Mouse (Mus musculus): Measurements from ENCODE around the gene Swap70. TPM values are rescaled to one million over a fixed set of nuclear protein-coding genes. Genes with fewer than 3 reads are reported as not detected.
A peak's percentile ranks its signal among the peaks of the same experiment; 100 is the strongest.

The Swap70 gene
- 10 to 100 TPM in 1 of 2 experiments, 1 to 10 TPM in 1; 9.4 to 10.8 TPM for total RNA-seq (2021)
- long read RNA-seq, experiment 1, full-length matches to known transcripts, result 5 of 6 reads
- long read RNA-seq, experiment 1, partial matches to known transcripts, result 0 of 6 reads
- long read RNA-seq, experiment 1, other reads (novel, unspliced or antisense), result 1 of 6 reads
- long read RNA-seq, experiment 2, full-length matches to known transcripts, result 14 of 15 reads
- long read RNA-seq, experiment 2, partial matches to known transcripts, result 1 of 15 reads
- long read RNA-seq, experiment 2, other reads (novel, unspliced or antisense), result 0 of 15 reads

DNA sequence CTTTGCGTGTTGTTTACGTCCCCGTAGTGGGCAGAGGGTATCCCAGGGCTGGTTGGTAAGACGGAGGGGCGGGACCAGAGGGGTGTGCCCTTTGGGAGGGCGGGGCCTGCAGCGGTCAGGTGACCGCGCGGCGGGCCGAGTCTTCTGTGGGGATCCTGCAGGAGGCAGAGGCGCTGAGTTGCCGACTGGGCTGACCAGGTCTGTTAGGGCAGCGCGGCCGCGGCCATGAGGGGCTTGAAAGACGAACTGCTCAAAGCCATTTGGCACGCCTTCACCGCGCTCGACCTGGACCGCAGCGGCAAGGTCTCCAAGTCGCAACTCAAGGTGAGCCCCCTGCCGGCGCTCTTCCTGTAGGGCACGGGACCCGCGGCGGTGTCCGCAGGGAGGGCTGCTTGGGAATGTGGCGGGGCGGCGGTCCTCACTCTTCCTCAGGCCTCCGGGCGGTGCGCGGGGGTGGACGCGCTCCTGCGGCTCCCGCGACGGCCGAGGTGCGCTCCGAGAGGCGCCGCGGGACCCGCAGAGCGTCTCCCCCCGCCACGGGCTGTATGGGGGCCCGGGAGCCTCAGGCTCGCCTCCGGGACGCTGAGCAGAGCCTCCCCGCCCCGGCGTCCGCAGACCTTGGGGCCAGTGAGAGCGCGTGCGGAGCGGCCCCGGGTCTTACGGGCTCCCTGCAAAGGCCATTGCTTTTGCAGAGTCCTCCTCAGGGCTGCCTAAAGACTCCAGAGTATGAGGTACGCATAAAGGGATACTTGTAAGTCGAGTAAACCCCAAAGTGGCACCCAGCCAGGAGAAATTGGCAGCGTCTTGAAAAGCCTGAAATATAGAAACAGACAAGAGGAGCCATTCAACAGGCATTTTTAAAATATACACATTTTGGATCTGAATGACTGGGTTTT is at the start of gene Swap70:
TSS of gene Swap70 (plus strand) at position 126 of the 896 bp plus-strand sequence.
- TF ChIP-seq CTCF (conservative IDR thresholded peaks at IDR 0.05), result peak; percentile 67
- Histone ChIP-seq H3K4me3 (peak within 1 kb of the TSS; percentile 89), H3K27ac (peak within 1 kb of the TSS; percentile 88)
- DNase-seq (ENCODE audit: low spot score in 2 of 2), result peak; percentile 66 to 71

DNA sequence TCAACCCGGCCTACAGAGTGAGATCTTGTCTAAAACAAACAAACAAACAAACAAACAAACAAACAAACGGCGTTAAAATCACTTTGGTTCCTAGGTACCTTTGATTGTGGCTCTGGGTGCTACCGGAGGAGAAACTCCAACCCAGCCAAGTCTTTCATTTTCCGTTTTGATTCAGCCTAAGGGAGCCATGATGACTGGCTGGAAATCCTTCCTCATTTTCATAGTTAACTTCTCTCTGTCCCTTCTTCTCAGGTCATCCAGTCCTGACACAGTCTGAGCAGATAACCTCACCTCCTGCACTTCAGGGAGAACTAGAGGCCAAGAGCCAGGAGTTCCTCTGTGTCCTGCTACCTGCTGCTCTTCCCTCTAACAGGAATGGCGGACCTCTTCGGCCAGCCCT is 42.3 kb upstream of the Swap70 start:
- H3K4me3 ChIP-seq, result no peak overlapping the region
- no peak for TF ChIP-seq CTCF (conservative IDR thresholded peaks at IDR 0.05)
- no peak overlapping the region for H3K27ac ChIP-seq
- no peak for DNase-seq (ENCODE audit: low spot score in 2 of 2)

DNA sequence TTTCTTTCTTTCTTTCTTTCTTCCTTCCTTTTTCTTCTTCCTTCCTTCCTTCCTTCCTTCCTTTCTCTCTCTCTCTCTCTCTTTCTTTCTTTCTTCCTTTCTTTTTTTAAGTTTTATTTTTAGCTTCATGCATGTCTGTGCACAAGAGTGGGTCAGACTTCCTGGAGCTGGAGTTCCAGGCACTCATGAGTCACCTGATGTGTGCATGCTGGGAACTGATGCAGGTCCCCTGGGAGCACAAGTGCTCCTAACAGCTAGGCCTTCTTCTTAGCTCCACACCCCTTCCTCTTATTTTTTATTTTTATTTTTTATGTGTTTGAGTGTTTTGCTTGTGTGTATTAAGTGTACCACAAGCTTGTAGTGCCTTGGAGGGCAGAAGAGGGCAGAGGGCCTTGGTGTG is 40.9 kb upstream of the Swap70 start:
- DNase-seq (ENCODE audit: low spot score in 2 of 2), result no peak
- H3K27ac ChIP-seq, result no peak overlapping the region
- no peak overlapping the region for H3K4me3 ChIP-seq
- TF ChIP-seq CTCF (conservative IDR thresholded peaks at IDR 0.05), result no peak

DNA sequence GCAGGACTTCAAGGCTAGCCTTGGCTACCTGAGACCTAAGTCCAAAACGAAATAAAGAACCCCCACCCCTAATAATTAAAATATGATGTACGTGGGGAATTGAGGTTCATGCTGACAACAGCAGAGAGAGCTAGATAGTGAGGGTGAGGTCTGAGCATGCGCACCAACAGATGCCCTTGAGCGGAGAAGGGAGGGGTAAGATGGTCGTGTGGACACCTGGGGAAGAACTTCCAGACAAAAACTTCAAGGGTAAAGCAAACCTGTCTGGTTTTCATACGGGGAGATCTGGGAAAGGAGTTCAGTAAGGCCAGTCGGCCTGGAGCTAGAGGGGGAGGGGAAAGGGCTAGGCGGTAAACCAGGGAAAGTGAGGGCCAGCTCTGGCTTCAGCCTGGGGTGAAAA is 40.1 kb upstream of the Swap70 start:
- no peak overlapping the region for H3K27ac ChIP-seq
- no peak for TF ChIP-seq CTCF (conservative IDR thresholded peaks at IDR 0.05)
- no peak for DNase-seq (ENCODE audit: low spot score in 2 of 2)
- no peak overlapping the region for H3K4me3 ChIP-seq

DNA sequence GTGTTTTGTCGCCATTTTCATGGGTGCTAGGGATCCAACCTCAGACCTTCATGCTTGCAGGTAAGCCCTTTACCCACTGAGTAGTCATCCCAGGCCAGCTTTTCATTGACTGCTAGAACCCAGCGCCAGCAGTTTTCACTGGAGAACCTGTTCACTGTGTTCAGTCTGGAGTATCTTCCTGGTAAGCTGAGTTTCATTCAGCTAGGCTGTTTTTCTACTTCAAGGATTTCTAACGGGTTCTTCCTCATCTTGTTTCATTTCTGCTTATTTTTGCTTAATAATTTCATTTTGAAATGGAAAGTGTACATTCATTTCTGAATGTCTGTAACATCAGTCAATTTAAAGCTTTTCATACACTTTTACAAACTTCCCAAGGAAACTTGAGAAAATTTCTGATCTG is 36.9 kb upstream of the Swap70 start:
- no peak overlapping the region for H3K4me3 ChIP-seq
- H3K27ac ChIP-seq, result no peak overlapping the region
- no peak for TF ChIP-seq CTCF (conservative IDR thresholded peaks at IDR 0.05)
- no peak for DNase-seq (ENCODE audit: low spot score in 2 of 2)

DNA sequence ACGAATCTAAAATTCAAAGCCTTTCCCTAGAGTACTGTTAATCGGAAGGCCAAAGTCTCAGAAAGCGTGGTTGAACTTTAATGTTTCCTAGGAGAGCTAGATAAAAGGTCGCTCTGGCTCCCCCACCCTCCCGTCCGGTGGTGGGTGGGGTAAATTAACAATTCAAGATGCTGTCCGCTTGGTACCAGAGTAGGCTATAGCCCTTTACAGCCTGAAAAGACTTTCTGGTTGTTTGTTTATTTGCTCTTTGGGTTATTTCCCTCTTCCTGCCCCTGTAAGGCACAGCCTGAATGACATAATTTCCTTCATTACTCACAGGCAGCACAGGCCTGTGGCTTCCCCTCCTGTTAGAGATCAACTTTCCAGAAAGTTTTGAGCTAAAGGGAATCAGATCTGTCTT is 31.6 kb upstream of the Swap70 start:
- no peak for TF ChIP-seq CTCF (conservative IDR thresholded peaks at IDR 0.05)
- Histone ChIP-seq H3K27ac (no peak overlapping the region), H3K4me3 (no peak overlapping the region)
- DNase-seq (ENCODE audit: low spot score in 2 of 2), result no peak

DNA sequence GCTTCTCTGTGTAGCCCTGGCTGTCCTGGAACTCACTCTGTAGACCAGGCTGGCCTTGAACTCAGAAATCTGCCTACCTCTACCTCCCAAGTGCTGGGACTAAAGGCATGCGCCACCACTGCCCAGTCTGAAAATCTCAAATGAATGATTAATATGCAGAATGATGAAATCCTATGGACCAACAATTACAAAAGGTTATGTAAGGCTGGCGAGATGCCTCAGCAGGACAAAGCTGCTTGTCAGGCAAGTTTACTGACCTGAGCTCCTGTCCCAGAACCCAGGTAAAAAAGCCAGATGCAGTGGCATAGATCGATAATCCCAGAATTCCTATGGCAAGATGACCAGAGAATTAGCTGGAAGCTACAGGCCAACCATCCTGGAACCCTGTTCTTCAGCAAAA is 28.3 kb upstream of the Swap70 start:
- H3K27ac ChIP-seq, result no peak overlapping the region
- no peak for DNase-seq (ENCODE audit: low spot score in 2 of 2)
- no peak for TF ChIP-seq CTCF (conservative IDR thresholded peaks at IDR 0.05)
- no peak overlapping the region for H3K4me3 ChIP-seq

DNA sequence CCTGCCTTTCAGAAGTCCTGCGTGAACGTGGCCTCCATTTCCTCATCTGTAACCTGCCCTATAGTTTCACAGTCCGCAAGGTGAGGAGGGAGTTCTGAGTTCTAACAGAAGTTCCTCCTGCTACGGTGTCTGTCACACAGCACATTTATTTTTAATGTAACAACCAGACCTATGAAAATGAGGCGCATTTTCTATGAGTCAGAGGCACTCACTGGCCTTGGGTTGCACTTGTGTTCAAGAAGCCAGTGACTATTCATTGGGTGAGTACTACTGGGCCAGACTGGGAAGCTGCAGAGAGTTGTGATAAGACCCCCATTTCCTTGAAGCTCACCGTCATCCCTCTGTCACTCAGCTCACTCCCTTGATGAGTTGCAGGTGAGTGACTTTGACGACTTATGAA is 24.3 kb upstream of the Swap70 start:
- TF ChIP-seq CTCF (conservative IDR thresholded peaks at IDR 0.05), result no peak
- H3K4me3 ChIP-seq, result no peak overlapping the region
- H3K27ac ChIP-seq, result no peak overlapping the region
- DNase-seq (ENCODE audit: low spot score in 2 of 2), result no peak

DNA sequence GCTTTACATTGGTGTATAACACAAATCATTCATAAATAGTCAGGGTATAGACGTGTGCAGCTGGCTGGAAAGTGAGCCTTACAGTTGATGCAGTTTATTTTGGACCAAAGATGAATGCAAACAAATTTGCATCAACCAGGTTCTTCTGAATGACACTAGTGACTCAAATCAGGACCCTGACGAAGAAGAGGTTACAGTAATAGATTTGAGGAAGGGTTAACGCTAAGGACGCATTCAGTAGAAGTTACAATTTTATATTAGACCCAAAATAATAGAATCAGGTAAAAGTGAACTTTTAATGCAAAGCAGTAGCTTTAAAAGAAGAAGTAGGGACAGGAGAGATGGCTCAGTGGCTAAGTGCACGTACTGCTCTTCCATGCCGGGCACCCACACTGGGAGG is 19.6 kb upstream of the Swap70 start:
- H3K4me3 ChIP-seq, result no peak overlapping the region
- no peak for DNase-seq (ENCODE audit: low spot score in 2 of 2)
- H3K27ac ChIP-seq, result no peak overlapping the region
- TF ChIP-seq CTCF (conservative IDR thresholded peaks at IDR 0.05), result no peak

DNA sequence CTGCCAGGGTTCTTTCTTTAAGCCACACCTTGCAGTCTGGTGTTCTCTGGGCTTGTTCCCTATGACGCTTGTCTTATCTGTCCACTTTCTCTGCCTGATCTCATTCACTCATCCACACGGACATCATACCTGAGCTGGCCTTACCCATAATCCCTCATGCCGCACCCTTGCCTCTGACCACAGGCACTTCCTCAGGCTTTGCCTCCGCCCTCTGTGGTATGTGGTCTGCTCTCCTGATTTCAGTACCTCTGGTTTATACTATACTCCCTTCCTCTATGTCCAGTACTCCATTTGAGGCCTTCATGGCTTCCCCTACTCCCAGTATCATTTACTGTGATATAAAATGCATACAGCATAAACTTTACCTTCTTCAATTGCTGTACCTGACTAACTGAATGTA is 17.3 kb upstream of the Swap70 start:
- no peak overlapping the region for H3K27ac ChIP-seq
- no peak for DNase-seq (ENCODE audit: low spot score in 2 of 2)
- no peak for TF ChIP-seq CTCF (conservative IDR thresholded peaks at IDR 0.05)
- no peak overlapping the region for H3K4me3 ChIP-seq

DNA sequence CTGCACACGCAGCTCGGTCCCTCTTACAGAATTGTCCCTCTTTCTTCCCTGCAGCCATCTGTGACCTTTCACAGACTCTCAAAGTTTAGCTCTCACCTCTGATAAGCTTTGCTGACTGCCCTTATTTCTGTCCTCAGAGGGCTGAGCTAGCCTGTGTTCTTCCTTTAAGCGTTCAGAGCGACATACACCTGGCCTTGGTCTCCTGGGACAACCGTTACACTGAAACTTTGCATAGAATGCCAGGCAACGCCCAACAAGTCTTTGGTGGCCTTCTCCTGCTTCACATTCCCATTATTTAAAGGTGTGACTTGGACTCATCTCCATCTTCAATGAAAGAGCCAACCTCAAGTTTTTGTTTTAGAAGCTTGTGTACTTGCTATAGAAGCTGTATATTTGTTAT is 13.2 kb upstream of the Swap70 start:
- TF ChIP-seq CTCF (conservative IDR thresholded peaks at IDR 0.05), result no peak

DNA sequence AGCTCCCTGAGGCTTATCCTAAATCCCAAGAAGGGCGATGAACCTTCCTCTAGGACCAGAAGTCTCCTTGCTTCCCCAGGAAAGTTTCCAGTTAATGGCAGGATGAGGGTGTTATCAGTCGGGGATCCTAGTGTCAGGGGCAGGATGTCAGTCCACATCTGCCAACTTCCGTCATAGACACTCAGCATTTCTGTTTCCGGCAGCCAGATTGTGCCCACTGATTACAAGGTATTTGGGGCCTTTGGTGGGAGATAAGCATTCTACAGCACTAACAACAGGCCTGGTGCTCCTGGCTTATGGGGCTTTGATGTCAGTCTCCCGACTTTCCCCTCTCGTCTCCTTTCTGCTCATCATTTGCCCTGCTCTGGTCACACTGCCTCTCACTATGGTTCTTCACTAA is 12.1 kb upstream of the Swap70 start:
- no peak for TF ChIP-seq CTCF (conservative IDR thresholded peaks at IDR 0.05)
- no peak for DNase-seq (ENCODE audit: low spot score in 2 of 2)
- no peak overlapping the region for H3K4me3 ChIP-seq
- no peak overlapping the region for H3K27ac ChIP-seq

More for the DNA sequence above, 13.2 kb upstream of the Swap70 start:
- no peak overlapping the region for H3K4me3 ChIP-seq
- DNase-seq (ENCODE audit: low spot score in 2 of 2), result no peak
- H3K27ac ChIP-seq, result no peak overlapping the region

DNA sequence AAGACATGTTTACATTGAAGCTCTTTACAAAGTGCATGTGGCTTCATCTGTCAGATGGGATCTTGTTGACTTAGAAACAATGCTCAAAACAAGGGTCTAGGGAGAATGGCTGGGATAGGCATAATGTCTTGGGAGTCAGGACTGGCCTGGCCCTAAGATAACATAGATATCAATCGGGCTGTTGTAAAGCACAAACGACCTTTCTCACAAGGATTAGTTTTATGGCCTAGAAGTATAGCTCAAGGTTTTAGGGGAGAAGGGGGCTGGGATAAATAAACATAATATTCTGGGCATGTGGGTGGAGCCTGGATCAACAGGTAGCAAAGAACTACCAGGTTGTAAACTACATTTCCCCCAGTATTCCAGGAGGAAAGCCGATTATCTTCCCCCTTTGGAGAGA is 10.5 kb upstream of the Swap70 start:
- no peak for TF ChIP-seq CTCF (conservative IDR thresholded peaks at IDR 0.05)

DNA sequence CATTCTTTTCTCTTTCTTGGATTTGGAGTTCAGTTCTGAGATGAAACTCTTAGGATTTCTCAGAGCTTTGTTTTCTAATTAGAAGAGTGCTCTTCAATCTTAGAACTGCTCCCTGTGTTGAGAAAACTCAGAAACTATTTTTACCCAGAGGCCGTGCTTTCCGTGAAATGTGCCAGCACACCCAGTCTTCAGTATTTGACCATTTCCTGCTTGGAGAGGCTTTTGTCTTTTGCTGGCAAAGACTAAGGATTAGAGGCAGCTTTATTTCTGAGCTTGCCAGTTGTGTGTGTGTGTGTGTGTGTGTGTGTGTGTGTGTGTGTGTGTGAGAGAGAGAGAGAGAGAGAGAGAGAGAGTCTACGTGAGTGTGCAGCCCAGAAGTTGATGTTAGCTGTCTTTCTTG is 6.6 kb upstream of the Swap70 start:
- Histone ChIP-seq H3K27ac (no peak overlapping the region), H3K4me3 (no peak overlapping the region)
- TF ChIP-seq CTCF (conservative IDR thresholded peaks at IDR 0.05), result no peak
- DNase-seq (ENCODE audit: low spot score in 2 of 2), result no peak

More for the DNA sequence above, 10.5 kb upstream of the Swap70 start:
- Histone ChIP-seq H3K4me3 (no peak overlapping the region), H3K27ac (no peak overlapping the region)
- no peak for DNase-seq (ENCODE audit: low spot score in 2 of 2)
